Mouse (Mus musculus) hindbrain, embryonic 13.5 days (tissue): ENCODE measurements at regions not wholly inside any gene's neighbourhood (a gene's known extent, or its start where the extent isn't known, plus 50 kb on each side); places are given as distances from the start of the nearest gene placed in this dataset.
"Not testable (repeated sequence)": the region's sequence is repeated elsewhere in the genome, so short reads cannot be mapped to it uniquely, and the experiment has no call there.

ENCODE experiments used
- ATAC-seq: fragments of 200-750 bp; cut with Nextera tagmentation; 2 replicates; pipeline ENCODE4 v1.8.0; 2017; ENCODE audit warnings: moderate TSS enrichment; ENCODE audit not compliant: low FRiP score
- H3K27ac ChIP-seq: fragments of 300-500 bp; sonication (generic); 2 replicates; pipeline ENCODE4 v1.5.1; 2015; ENCODE audit warnings: inconsistent platforms, mild to moderate bottlenecking, moderate library complexity
- H3K27me3 ChIP-seq: fragments of 300-500 bp; sonication (generic); 2 replicates; pipeline ENCODE4 v1.6.1; 2015; ENCODE audit warnings: mild to moderate bottlenecking, inconsistent platforms
- H3K36me3 ChIP-seq: fragments of 300-500 bp; sonication (generic); 2 replicates; pipeline ENCODE4 v1.6.1; 2015; ENCODE audit warnings: mild to moderate bottlenecking, inconsistent platforms
- H3K4me1 ChIP-seq: fragments of 300-500 bp; sonication (generic); replicated peaks from 2 replicates; pipeline ENCODE4 v1.6.1; 2015; ENCODE audit warnings: inconsistent platforms
- H3K4me2 ChIP-seq: fragments of 300-500 bp; sonication (generic); 2 replicates; pipeline ENCODE4 v1.6.1; 2015; ENCODE audit warnings: inconsistent platforms, mild to moderate bottlenecking, moderate library complexity
- H3K4me3 ChIP-seq: fragments of 300-500 bp; sonication (generic); 2 replicates; pipeline ENCODE4 v1.5.1; 2015; ENCODE audit warnings: mild to moderate bottlenecking, inconsistent platforms
- H3K9ac ChIP-seq: fragments of 300-500 bp; sonication (generic); 2 replicates; pipeline ENCODE4 v1.6.1; 2015; ENCODE audit warnings: mild to moderate bottlenecking, inconsistent platforms
- H3K9me3 ChIP-seq: fragments of 300-500 bp; sonication (generic); 2 replicates; pipeline ENCODE4 v1.6.1; 2016; ENCODE audit warnings: inconsistent platforms
- WGBS: fragments of 180-500 bp; shearing (Covaris S2); methylation state at CpG from one replicate; pipeline ENCODE4 v1.1.7; 2015; 5-methylcytosine and 5-hydroxymethylcytosine counted together

- Histone ChIP-seq H3K36me3 (no peaks in the 10 kb centered on the region), H3K27me3 (no peaks in the 10 kb centered on the region), H3K4me2 (no peak overlapping the region), H3K9me3 (no peaks in the 10 kb centered on the region), H3K9ac (no peak overlapping the region), H3K4me1 (no peaks in the 10 kb centered on the region), H3K4me3 (no peak overlapping the region), H3K27ac (no peak overlapping the region)
- ATAC-seq: no peak
- WGBS: 93% methylated on average over 1 of the region's 1 CpGs
Measured at GRCm38 (mm10) chr10:26544796-26545195, 169.0 kb upstream of the L3mbtl3 start.

DNA sequence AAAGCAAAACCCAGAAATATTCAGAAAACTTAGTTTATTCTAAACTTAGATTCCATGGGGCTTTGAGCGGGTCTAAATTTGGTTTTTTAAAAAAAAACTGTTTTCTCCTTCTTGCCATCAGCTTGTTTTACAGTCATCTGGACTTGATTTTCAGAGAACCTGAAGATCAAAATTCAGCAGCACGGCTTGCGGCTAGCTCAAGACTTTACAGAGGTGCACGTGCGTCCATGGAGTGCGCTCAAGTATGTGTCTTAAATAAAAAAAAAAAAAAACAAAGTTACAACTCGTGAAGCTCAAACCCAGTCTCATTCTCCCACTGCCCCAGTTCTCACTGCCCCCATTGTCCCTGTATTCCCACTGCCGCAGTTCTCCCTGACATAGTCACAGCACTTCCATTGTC, 180.5 kb upstream of the L3mbtl3 start:
- H3K27ac ChIP-seq: no peak overlapping the region
- H3K27me3 ChIP-seq: no peaks in the 10 kb centered on the region
- 82% methylated on average over 8 of the region's 8 CpGs for WGBS
- H3K4me2 ChIP-seq: no peak overlapping the region
- no peaks in the 10 kb centered on the region for H3K36me3 ChIP-seq
- no peak for ATAC-seq
- H3K4me3 ChIP-seq: no peak overlapping the region
- H3K9ac ChIP-seq: no peak overlapping the region
- H3K4me1 ChIP-seq: no peaks in the 10 kb centered on the region
- H3K9me3 ChIP-seq: no peaks in the 10 kb centered on the region

DNA sequence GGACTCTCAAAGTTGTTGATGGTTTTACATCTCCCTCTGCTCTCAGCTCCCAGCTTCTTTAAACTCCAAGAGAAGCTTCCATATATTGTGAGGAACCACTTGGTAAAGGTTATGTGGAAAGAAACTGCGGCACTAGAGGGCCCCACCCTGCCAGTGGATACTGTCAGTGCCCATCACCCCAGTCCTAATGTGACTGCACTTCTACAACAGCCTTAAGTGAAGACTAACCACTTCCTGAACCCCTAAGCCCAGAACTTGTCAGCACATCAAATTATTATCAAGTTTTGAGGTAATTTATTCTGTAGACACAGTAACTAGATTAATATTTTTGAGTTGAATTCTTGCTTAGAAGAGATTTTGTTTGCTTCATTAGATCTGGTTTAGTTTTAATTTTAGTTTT, 182.3 kb upstream of the L3mbtl3 start:
- Histone ChIP-seq H3K4me1 (no peaks in the 10 kb centered on the region), H3K36me3 (no peaks in the 10 kb centered on the region), H3K9me3 (no peaks in the 10 kb centered on the region), H3K9ac (no peak overlapping the region), H3K4me3 (no peak overlapping the region), H3K27me3 (no peaks in the 10 kb centered on the region), H3K4me2 (no peak overlapping the region), H3K27ac (no peak overlapping the region)
- no peak for ATAC-seq
- 71% methylated on average over 1 of the region's 1 CpGs for WGBS

DNA sequence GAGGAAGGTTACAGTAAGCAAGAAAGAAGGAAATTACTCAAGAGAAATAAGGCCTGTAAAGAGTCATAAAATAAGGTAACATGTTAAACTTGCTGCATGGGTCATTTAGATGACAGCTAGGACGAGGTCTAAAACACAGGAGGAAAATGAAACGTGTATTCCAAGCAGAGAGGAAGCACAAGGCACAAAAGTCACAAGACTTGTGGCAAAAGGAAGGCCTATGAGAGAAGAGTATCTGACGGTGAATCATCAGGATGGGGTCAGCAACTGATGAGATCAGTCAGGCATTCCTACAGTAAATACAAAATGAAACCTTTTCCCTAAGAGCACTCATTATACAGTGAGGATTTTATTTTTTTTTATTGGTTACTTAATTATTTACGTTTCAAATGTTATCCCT, 183.6 kb upstream of the L3mbtl3 start:
- no peak overlapping the region for H3K4me2 ChIP-seq
- H3K4me3 ChIP-seq: no peak overlapping the region
- H3K4me1 ChIP-seq: no peaks in the 10 kb centered on the region
- no peaks in the 10 kb centered on the region for H3K9me3 ChIP-seq
- no peaks in the 10 kb centered on the region for H3K27me3 ChIP-seq
- ATAC-seq: no peak
- H3K36me3 ChIP-seq: no peaks in the 10 kb centered on the region
- WGBS: 86% methylated on average over 4 of the region's 4 CpGs
- H3K9ac ChIP-seq: no peak overlapping the region
- no peak overlapping the region for H3K27ac ChIP-seq

DNA sequence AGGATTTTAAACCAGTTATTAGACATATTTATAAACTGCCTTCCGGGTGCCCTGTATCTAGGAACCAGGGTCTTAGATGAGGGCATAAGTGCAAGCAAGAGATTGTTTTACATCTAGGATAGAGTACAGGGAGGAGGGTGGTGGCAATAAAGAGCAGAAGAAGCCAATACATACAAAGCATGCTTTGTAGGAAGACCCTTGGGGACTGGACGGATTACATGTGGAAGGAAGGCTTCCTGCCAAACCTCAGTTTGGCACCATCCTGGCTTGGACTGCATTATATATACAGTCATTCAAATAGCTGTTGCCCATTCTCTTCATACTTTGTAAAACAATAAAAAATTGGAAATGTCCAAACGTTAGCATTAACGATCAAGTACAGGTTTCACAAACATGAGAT, 184.7 kb upstream of the L3mbtl3 start:
- H3K27ac ChIP-seq: no peak overlapping the region
- ATAC-seq: no peak

GRCm38 (mm10) chr10:26564462-26564861, 188.7 kb upstream of the L3mbtl3 start:
- Histone ChIP-seq H3K9me3 (no peaks in the 10 kb centered on the region), H3K27me3 (no peaks in the 10 kb centered on the region), H3K4me3 (no peak overlapping the region), H3K4me1 (no peaks in the 10 kb centered on the region), H3K9ac (no peak overlapping the region), H3K27ac (no peak overlapping the region), H3K36me3 (no peaks in the 10 kb centered on the region), H3K4me2 (peak overlapping the region; percentile 17; the same call in 1 of the 2 replicates)
- ATAC-seq: no peak
- WGBS: 50% methylated on average over 11 of the region's 11 CpGs

More for the DNA sequence above, 184.7 kb upstream of the L3mbtl3 start:
- H3K4me2 ChIP-seq: no peak overlapping the region
- 90% methylated on average over 4 of the region's 4 CpGs for WGBS
- no peaks in the 10 kb centered on the region for H3K9me3 ChIP-seq
- H3K4me1 ChIP-seq: no peaks in the 10 kb centered on the region
- H3K4me3 ChIP-seq: no peak overlapping the region
- H3K36me3 ChIP-seq: no peaks in the 10 kb centered on the region
- H3K9ac ChIP-seq: no peak overlapping the region
- no peaks in the 10 kb centered on the region for H3K27me3 ChIP-seq

DNA sequence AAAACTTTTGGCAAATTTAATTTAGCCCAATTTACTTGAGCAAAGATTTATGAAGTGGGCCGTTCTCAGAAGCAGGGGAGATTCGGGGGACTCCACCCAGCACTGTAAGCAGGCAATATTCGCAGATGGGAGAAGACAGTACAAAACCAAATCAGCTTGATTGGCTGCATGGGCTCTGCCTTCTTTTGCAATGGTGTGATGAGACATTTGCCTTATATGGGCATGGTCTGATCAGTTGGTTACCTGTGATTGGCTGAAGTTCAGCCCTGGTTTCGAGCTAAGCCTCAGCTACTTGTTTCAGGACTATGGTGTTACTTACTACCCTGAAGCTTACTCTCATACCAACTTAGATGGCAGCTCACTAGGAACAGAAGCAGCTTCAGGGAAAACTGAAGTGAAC, 185.6 kb upstream of the Arhgap18 start:
- 80% methylated on average over 4 of the region's 4 CpGs for WGBS
- ATAC-seq: no peak
- Histone ChIP-seq H3K27ac (no peak overlapping the region), H3K9ac (no peak overlapping the region), H3K4me1 (no peaks in the 10 kb centered on the region), H3K4me2 (no peak overlapping the region), H3K4me3 (no peak overlapping the region), H3K9me3 (no peaks in the 10 kb centered on the region), H3K27me3 (no peaks in the 10 kb centered on the region), H3K36me3 (no peaks in the 10 kb centered on the region)

DNA sequence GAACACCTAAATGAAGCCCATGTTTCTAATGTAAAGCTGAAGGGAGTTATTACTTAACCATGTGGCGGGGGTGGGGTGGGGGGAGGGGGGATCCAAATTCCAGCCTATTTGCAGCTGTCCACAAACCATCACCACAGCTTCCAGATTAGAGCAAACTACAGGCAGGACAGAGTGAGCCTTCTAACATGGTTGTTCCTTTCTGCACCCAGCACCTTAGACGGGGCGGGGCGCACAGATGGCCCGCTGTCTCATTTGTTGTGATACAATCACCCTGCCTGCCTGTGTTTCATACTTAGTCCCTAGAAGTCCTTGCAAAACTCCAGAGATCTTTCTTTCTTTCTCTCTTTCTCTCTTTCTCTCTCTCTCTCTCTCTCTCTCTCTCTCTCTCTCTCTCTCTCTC, 182.8 kb upstream of the Arhgap18 start:
- no peaks in the 10 kb centered on the region for H3K27me3 ChIP-seq
- H3K4me1 ChIP-seq: no peaks in the 10 kb centered on the region
- no peak overlapping the region for H3K4me2 ChIP-seq
- no peaks in the 10 kb centered on the region for H3K36me3 ChIP-seq
- H3K27ac ChIP-seq: no peak overlapping the region
- H3K9ac ChIP-seq: no peak overlapping the region
- no peak overlapping the region for H3K4me3 ChIP-seq
- 90% methylated on average over 5 of the region's 5 CpGs for WGBS
- H3K9me3 ChIP-seq: no peaks in the 10 kb centered on the region
- ATAC-seq: no peak

- Histone ChIP-seq H3K4me3 (no peak overlapping the region), H3K9me3 (no peaks in the 10 kb centered on the region), H3K27me3 (no peaks in the 10 kb centered on the region), H3K4me2 (no peak overlapping the region), H3K9ac (no peak overlapping the region), H3K36me3 (no peaks in the 10 kb centered on the region), H3K27ac (no peak overlapping the region), H3K4me1 (no peaks in the 10 kb centered on the region)
- WGBS: 85% methylated on average over 1 of the region's 1 CpGs
- ATAC-seq: no peak
Measured at GRCm38 (mm10) chr10:26571377-26571776, 181.8 kb upstream of the Arhgap18 start.

GRCm38 (mm10) chr10:26576153-26576552, 177.1 kb upstream of the Arhgap18 start:
- no peak overlapping the region for H3K4me3 ChIP-seq
- no peak for ATAC-seq
- H3K4me2 ChIP-seq: no peak overlapping the region
- H3K9ac ChIP-seq: no peak overlapping the region
- WGBS: 91% methylated on average over 3 of the region's 3 CpGs
- no peaks in the 10 kb centered on the region for H3K4me1 ChIP-seq
- H3K9me3 ChIP-seq: no peaks in the 10 kb centered on the region
- no peaks in the 10 kb centered on the region for H3K27me3 ChIP-seq
- no peak overlapping the region for H3K27ac ChIP-seq
- H3K36me3 ChIP-seq: no peaks in the 10 kb centered on the region

DNA sequence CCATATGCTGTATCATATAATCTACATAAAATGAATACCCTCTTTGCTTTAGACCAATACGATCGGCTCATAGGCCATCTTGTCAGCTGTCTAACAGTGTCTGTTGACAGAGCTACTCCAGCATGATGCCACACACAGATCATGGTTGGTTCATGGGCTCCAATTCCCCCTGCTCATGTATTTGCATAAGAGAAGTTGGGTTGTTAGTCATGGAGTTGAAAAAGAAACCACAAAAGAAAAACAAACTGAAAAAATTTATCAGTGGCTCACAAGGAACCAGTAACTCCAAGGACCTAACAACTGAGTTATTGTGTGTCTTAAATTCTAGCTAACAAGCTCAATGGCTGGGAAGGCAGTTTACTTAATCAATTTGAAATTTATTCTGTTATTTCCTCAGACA, 176.1 kb upstream of the Arhgap18 start:
- WGBS: 88% methylated on average over 2 of the region's 2 CpGs
- Histone ChIP-seq H3K9me3 (no peaks in the 10 kb centered on the region), H3K9ac (no peak overlapping the region), H3K4me1 (no peaks in the 10 kb centered on the region), H3K36me3 (no peaks in the 10 kb centered on the region), H3K4me3 (no peak overlapping the region), H3K27ac (no peak overlapping the region), H3K4me2 (no peak overlapping the region), H3K27me3 (no peaks in the 10 kb centered on the region)
- no peak for ATAC-seq

GRCm38 (mm10) chr10:26585106-26585505, 168.1 kb upstream of the Arhgap18 start:
- Histone ChIP-seq H3K27me3 (no peaks in the 10 kb centered on the region), H3K9ac (no peak overlapping the region), H3K27ac (no peak overlapping the region), H3K4me1 (no peaks in the 10 kb centered on the region), H3K9me3 (peaks cover 8% of the 10 kb centered on the region; the same call in 1 of the 2 replicates), H3K4me2 (no peak overlapping the region), H3K4me3 (no peak overlapping the region), H3K36me3 (no peaks in the 10 kb centered on the region)
- no peak for ATAC-seq
- 84% methylated on average over 2 of the region's 2 CpGs for WGBS

DNA sequence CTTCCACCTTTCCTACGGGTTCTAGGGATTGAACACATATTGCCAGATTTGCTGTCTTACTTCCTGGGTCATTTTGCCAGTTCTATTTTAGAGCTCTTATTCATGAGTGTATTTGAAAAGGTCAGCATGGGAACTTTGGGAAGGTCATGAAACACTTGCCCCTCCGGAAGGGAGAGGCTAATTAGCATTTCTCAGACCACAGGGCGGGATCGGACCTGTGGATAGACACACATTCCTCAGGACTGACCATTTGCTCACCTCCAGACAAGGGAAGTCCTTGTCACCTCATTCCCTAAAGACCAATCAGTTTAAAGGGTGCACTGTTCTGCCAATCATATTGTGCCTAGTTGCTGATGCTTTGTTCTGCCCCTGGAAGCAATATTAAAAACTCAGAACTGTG, 146.1 kb upstream of the Arhgap18 start:
- not testable (repeated sequence) for H3K9ac ChIP-seq, H3K27ac ChIP-seq, H3K4me1 ChIP-seq, ATAC-seq, H3K4me2 ChIP-seq, H3K27me3 ChIP-seq, H3K9me3 ChIP-seq, H3K36me3 ChIP-seq, H3K4me3 ChIP-seq
- WGBS: 75% methylated on average over 4 of the region's 4 CpGs

DNA sequence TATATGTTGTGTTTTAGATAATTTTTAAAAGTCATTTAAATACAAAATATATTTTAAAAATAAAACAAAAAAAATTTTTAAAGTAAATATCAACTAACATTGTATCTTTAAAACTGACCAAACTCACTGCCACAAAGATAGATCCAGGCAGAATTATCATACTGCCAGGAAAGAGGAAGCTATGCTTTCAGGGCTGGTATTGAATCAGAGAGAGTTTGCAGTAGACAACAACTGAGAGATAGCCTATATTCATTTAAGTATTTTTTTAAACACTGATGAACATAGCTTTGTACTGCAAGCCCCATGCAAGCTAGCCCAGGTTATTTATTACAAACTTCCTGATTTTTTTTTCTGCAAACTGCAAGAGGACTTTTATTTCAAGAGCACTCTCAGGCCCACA, 142.0 kb upstream of the Arhgap18 start:
- ATAC-seq: no peak
- Histone ChIP-seq H3K36me3 (no peaks in the 10 kb centered on the region), H3K9ac (no peak overlapping the region), H3K9me3 (no peaks in the 10 kb centered on the region), H3K4me2 (no peak overlapping the region), H3K27me3 (no peaks in the 10 kb centered on the region), H3K4me1 (no peaks in the 10 kb centered on the region), H3K27ac (no peak overlapping the region), H3K4me3 (no peak overlapping the region)
